25 mouse cellular contexts compared by ENCODE assay signal in genomic region chr5:89529391-89529790, GRCm38 (mm10). TPM values are rescaled to one million over a fixed set of nuclear protein-coding genes. Genes with fewer than 3 reads are reported as not detected.
"Had no signal": no experiment of that assay in that cellular context is flagged by ENCODE, and none has a peak within 500 bp of the region (broad histone marks: within the 10 kb centered on the region; RNA-seq: fewer than 3 reads in every experiment).

No protein-coding gene starts in this region.

- ATAC-seq: midbrain, embryonic 16.5 days had no signal

- DNase-seq: lung, adult 18-20 months; lung, embryonic 14.5 days; lung, postnatal 10 days; lung, postnatal 4 days; midbrain, embryonic 14.5 days; retina, postnatal 1 day; right cerebral cortex, adult 18-20 months; right cerebral cortex, postnatal 25 days; right cerebral cortex, postnatal 4 days; spleen, adult 18-20 months; thymus, adult 18-20 months; thymus, postnatal 14 days; thymus, postnatal 36 days had no signal

- H3K36me3 ChIP-seq: midbrain, embryonic 10.5 days; midbrain, embryonic 12.5 days; neural tube, embryonic 12.5 days had no signal

- H3K9me3 ChIP-seq: midbrain, embryonic 10.5 days; midbrain, embryonic 12.5 days; neural tube, embryonic 12.5 days had no signal

- H3K4me2 ChIP-seq: lung, embryonic 14.5 days; midbrain, embryonic 12.5 days; neural tube, embryonic 12.5 days had no signal

- H3K9ac ChIP-seq: lung, embryonic 14.5 days; midbrain, embryonic 12.5 days; neural tube, embryonic 12.5 days had no signal

- H3K27ac ChIP-seq: midbrain, embryonic 10.5 days; midbrain, embryonic 12.5 days; neural tube, embryonic 12.5 days had no signal

- H3K4me3 ChIP-seq: midbrain, embryonic 10.5 days; midbrain, embryonic 12.5 days; neural tube, embryonic 12.5 days had no signal

RNA-seq across cellular contexts. Expression of gene Npffr2, which starts 2.2 kb away (rescaled TPM):
- total RNA-seq: megakaryocyte, adult 5-6 weeks; megakaryocyte-erythroid progenitor cell, adult 5-6 weeks; monocyte, adult 5-6 weeks; neutrophil, adult 5-6 weeks had no signal
- polyA plus RNA-seq: lung, embryonic 16.5 days; midbrain, embryonic 10.5 days; midbrain, embryonic 16.5 days; neural tube, embryonic 12.5 days; small intestine, adult 2 months; stomach, embryonic 14.5 days; thymus, postnatal 0 days had no signal
